Mouse (Mus musculus) kidney, embryonic 14.5 days (tissue): ENCODE results near the gene 1700003H04Rik. TPM values are rescaled to one million over a fixed set of nuclear protein-coding genes. Genes with fewer than 3 reads are reported as not detected.

Source experiments
- ATAC-seq: fragments of 200-750 bp; cut with Nextera tagmentation; 2 replicates; pipeline ENCODE4 v1.8.0; 2017; ENCODE audit warnings: moderate number of reproducible peaks, mild to moderate bottlenecking, moderate TSS enrichment, moderate library complexity; ENCODE audit not compliant: low FRiP score, low TSS enrichment
- H3K27ac ChIP-seq: fragments of 300-500 bp; sonication (generic); 2 replicates; pipeline ENCODE4 v1.5.1; 2014; ENCODE audit warnings: low read depth, mild to moderate bottlenecking, low read length, moderate library complexity, mixed read lengths
- H3K27me3 ChIP-seq: fragments of 300-500 bp; sonication (generic); 2 replicates; pipeline ENCODE4 v1.6.1; 2014; ENCODE audit warnings: mild to moderate bottlenecking, low read length; ENCODE audit not compliant: control insufficient read depth, insufficient read depth
- H3K36me3 ChIP-seq: fragments of 300-500 bp; sonication (generic); 2 replicates; pipeline ENCODE4 v1.6.1; 2014; ENCODE audit warnings: low read length, mixed read lengths; ENCODE audit not compliant: control insufficient read depth, insufficient read depth
- H3K4me1 ChIP-seq: fragments of 300-500 bp; sonication (generic); 2 replicates; pipeline ENCODE4 v1.6.1; 2014; ENCODE audit warnings: low read length, mixed read lengths; ENCODE audit not compliant: control insufficient read depth, insufficient read depth
- H3K4me2 ChIP-seq: fragments of 300-500 bp; sonication (generic); replicated peaks from 2 replicates; pipeline ENCODE4 v1.6.1; 2014; ENCODE audit warnings: low read depth, mild to moderate bottlenecking, low read length
- H3K4me3 ChIP-seq: fragments of 300-500 bp; sonication (generic); 2 replicates; pipeline ENCODE4 v1.5.1; 2014; ENCODE audit warnings: mild to moderate bottlenecking, low read length
- H3K9ac ChIP-seq: fragments of 300-500 bp; sonication (generic); 2 replicates; pipeline ENCODE4 v1.6.1; 2014; ENCODE audit warnings: low read depth, mild to moderate bottlenecking, low read length, moderate library complexity
- H3K9me3 ChIP-seq: fragments of 300-500 bp; sonication (generic); 2 replicates; pipeline ENCODE4 v1.6.1; 2016; ENCODE audit warnings: low read length; ENCODE audit not compliant: control insufficient read depth
- WGBS: fragments of 180-500 bp; shearing (Covaris S2); extraction: QIAGEN DNeasy Blood & Tissue Kit; methylation state at CpG from one replicate; pipeline ENCODE4 v1.1.7; 2014; 5-methylcytosine and 5-hydroxymethylcytosine counted together
- polyA plus RNA-seq: library from polyadenylated mRNA; unstranded; fragments of >200 nt; fragmentation: Nextera tagmentation; extraction: Ambion mirVana; gene quantifications from 2 replicates; pipeline ENCODE4 v1.2.1, GENCODE M21; 2014

Gene 1700003H04Rik
- polyA plus RNA-seq, 1 experiment from 2014 or later: not detected

DNA sequence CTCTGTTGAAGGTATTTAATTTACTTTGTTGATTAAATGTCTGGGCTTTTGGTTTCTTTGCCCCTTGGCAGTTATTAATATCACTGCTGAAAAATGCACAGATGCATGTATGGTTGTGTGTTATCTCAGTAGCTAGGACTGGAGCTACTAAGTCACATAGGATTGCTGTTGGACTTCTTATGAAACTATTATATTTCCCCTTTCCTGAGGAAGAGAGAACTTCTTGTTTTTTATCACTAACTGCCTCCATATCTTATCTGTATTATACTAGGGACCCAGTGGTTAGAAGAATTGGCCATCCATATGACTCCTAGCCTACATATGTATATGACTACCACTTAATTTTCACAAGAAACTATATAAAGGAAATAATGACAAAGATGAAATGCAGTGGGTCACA is 24.9 kb downstream of the 1700003H04Rik start:
- Histone ChIP-seq H3K4me3 (no peak overlapping the region), H3K9ac (no peak overlapping the region), H3K27ac (no peak overlapping the region), H3K27me3 (no peaks in the 10 kb centered on the region), H3K36me3 (no peaks in the 10 kb centered on the region), H3K4me1 (no peaks in the 10 kb centered on the region), H3K9me3 (no peaks in the 10 kb centered on the region), H3K4me2 (no peak overlapping the region)
- ATAC-seq: no peak

DNA sequence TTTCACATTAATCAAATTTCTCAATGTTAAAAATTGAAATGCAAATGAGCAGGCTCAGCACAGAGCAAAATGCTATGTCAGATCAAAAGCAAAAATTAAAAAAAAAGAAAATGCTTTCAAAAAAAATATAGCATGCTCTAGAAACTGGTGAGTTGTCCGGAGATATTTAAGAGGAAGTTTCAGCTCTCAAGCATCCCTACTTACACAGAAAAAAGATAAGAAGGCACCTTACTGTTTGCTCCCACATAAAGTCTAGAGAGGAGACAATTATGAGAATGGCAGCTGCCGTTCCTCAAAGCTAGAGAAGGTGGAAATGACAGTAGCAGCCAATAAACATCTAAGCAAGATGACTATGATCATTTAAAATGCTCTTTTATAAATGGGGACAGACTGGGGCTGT is 25.8 kb downstream of the 1700003H04Rik start:
- Histone ChIP-seq H3K4me3 (no peak overlapping the region), H3K9ac (no peak overlapping the region), H3K27me3 (no peaks in the 10 kb centered on the region), H3K36me3 (no peaks in the 10 kb centered on the region), H3K4me1 (no peaks in the 10 kb centered on the region), H3K4me2 (no peak overlapping the region), H3K27ac (no peak overlapping the region), H3K9me3 (no peaks in the 10 kb centered on the region)
- ATAC-seq: no peak
- WGBS: 79% methylated on average over 2 of the region's 2 CpGs

GRCm38 (mm10) chr3:124548898-124549297 is 32.0 kb downstream of the 1700003H04Rik start:
- Histone ChIP-seq H3K4me1 (no peaks in the 10 kb centered on the region), H3K36me3 (no peaks in the 10 kb centered on the region), H3K9ac (no peak overlapping the region), H3K4me3 (no peak overlapping the region), H3K4me2 (no peak overlapping the region), H3K27me3 (no peaks in the 10 kb centered on the region), H3K27ac (no peak overlapping the region), H3K9me3 (no peaks in the 10 kb centered on the region)
- 28% methylated on average over 10 of the region's 10 CpGs for WGBS
- peak; percentile 73; the same call in 1 of the 2 replicates for ATAC-seq

- Histone ChIP-seq H3K9me3 (no peaks in the 10 kb centered on the region), H3K4me1 (no peaks in the 10 kb centered on the region), H3K4me3 (no peak overlapping the region), H3K27ac (no peak overlapping the region), H3K36me3 (no peaks in the 10 kb centered on the region), H3K4me2 (no peak overlapping the region), H3K27me3 (no peaks in the 10 kb centered on the region), H3K9ac (no peak overlapping the region)
- ATAC-seq: no peak
- 79% methylated on average over 2 of the region's 2 CpGs for WGBS
Observed at GRCm38 (mm10) chr3:124538260-124538659, 42.6 kb downstream of the 1700003H04Rik start.

DNA sequence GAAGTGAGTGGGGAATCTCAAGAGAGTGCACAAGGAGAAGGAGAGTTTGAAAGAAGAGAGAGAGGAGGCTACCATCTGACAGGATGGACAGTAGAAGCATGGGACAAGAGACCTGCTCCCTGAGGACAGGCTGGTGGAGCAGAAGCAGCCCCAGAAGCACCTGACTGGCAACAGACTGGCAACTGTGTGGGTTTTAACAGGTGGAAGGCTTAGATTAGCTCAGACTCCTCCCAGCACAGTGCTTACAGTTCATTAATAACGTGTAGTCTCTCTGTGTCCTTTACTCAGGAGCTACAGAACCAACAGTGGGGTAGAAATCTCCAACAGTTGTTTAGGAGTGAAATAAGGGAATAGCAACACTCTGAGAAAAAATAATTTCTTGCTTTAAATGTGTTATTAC is 44.3 kb downstream of the 1700003H04Rik start:
- no peak overlapping the region for H3K27ac ChIP-seq
- H3K4me2 ChIP-seq: no peak overlapping the region
- H3K9me3 ChIP-seq: no peaks in the 10 kb centered on the region
- no peak for ATAC-seq
- H3K36me3 ChIP-seq: no peaks in the 10 kb centered on the region
- H3K9ac ChIP-seq: no peak overlapping the region
- 54% methylated on average over 1 of the region's 1 CpGs for WGBS
- H3K27me3 ChIP-seq: no peaks in the 10 kb centered on the region
- H3K4me3 ChIP-seq: no peak overlapping the region
- H3K4me1 ChIP-seq: no peaks in the 10 kb centered on the region

GRCm38 (mm10) chr3:124518786-124519185 is 62.1 kb downstream of the 1700003H04Rik start:
- no peak overlapping the region for H3K4me3 ChIP-seq
- H3K4me2 ChIP-seq: no peak overlapping the region
- 86% methylated on average over 2 of the region's 2 CpGs for WGBS
- H3K9me3 ChIP-seq: no peaks in the 10 kb centered on the region
- no peak overlapping the region for H3K27ac ChIP-seq
- ATAC-seq: no peak
- H3K9ac ChIP-seq: no peak overlapping the region
- H3K4me1 ChIP-seq: no peaks in the 10 kb centered on the region
- no peaks in the 10 kb centered on the region for H3K27me3 ChIP-seq
- no peaks in the 10 kb centered on the region for H3K36me3 ChIP-seq

Other genes starting within 250 kb of the 1700003H04Rik start
- gene 1700006A11Rik, start 155.1 kb downstream of the 1700003H04Rik start, polyA plus RNA-seq: not detected in 2 replicates